Mouse (Mus musculus) adrenal gland, postnatal 14 days (tissue): ENCODE measurements around the gene Trim11. TPM values are rescaled to one million over a fixed set of nuclear protein-coding genes. Genes with fewer than 3 reads are reported as not detected.

Source experiments
- DNase-seq: peaks from one replicate; pipeline ENCODE4 v3.0.0; 2021; ENCODE audit warnings: mixed read lengths
- total RNA-seq: library from RNA; stranded (reverse); gene quantifications from 2 replicates; pipeline ENCODE4 v1.2.3, GENCODE M21; 2021

The Trim11 gene
- total RNA-seq, 1 experiment from 2014 or later, result 25.5 TPM

DNA sequence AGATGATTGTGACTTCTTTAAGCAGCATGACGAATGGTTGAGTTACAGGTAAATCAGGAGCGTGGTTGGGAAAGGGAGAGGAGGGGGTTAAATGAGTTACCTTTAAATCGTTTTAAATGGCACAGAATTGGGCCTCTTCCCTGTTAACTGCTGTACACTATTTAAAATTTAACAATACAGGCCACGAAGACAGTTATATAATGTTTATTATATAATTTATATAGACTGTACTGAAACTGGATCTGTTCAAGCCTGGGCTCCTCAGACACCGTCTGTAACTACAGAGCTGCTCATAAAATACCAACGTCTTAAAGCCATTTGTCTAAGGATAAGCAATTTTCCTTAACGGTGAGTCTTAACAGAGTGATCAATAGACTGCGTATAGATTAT, 22.0 kb upstream of the Trim11 start:
- DNase-seq, result no peak

- no peak for DNase-seq
Measured at GRCm38 (mm10) chr11:58957226-58957914, 20.5 kb upstream of the Trim11 start.

- DNase-seq, result no peak
Measured at GRCm38 (mm10) chr11:58958536-58958935, 19.4 kb upstream of the Trim11 start.

DNA sequence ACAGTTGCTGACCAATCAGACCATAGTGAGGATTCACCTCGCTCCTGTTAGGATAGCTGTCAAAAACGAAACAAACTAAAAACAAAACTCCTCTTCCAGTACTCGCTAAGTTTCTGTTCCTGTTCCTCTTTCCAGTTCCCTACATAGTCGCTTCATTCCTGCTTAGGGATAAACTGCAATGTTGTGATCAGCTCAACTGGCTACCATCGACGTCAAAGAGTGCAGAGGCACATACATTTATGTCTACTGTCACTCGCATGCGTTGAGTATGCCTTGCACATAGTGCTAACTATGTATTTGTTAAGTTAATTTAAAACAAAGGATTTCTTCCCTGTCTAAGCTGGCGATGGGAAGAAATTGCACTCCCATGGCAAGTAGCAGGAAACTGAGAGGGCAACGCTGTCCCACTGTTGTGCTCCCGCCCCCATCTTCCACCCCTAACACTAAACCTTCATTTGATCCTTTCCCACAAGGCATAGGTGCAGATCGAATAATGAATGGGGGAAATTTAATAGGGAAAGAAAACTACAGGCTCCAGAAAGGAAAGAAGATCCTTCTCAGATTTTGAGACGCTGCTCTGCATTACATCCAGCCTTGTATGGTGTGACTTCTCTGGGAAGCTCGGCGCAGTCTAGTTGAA, 18.6 kb upstream of the Trim11 start:
- no peak for DNase-seq

DNA sequence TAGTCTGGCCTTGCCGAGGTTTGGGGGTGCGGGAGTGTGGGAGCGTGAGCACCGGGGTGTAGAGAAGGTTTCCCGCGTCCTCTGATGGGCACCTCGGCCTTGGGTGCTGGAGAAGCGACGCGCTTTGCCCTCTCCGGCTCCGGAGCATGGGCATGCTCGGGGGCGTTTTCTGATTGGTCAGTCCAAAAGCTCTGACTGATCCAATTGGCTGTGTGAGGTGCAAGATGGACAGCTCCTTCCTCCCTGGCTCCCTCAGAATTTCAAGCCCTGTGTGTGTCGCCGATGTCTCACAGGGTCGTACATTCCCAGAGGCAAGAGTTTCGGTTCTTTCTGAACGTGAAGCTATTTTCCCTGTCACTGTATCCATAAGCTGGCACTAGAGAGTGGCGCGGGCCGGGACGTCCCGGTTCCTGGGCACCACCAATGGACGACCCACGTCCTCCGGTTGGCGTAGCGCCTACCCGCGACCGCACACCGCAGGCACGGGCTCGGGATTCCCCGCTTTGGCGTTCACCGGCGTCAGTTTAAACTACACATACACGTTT, 17.9 kb upstream of the Trim11 start:
- peak; percentile 90 for DNase-seq

DNA sequence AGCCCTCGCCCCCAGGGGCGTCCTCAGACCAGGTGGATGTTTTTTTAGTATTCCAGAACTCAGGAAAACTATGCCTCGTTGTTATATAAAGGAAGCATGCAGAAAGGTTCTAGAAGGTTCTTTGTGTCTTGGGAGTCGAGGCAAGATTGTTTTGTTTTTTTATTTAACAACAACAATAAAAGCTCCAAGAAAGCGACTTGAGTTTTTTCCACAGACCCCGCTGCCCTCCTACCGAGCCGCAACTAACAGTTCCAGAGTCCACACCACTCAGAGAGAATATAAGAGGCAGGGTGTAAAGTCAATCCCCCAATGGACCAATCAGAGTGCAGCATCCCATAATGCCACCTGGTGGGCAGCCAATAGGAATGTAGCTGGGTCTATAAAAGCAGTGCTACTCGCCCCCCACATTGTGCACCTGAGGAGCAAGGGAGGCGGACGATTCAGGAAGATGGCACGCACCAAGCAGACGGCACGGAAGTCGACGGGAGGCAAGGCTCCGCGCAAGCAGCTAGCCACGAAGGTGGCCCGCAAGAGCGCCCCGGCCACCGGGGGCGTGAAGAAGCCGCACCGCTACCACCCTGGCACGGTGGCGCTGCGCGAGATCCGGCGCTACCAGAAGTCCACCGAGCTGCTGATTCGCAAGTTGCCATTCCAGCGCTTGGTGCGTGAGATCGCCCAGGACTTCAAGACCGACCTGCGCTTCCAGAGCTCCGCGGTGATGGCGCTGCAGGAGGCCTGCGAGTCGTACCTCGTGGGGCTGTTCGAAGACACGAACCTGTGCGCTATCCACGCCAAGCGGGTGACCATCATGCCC, 16.3 kb upstream of the Trim11 start:
- DNase-seq, result no peak

GRCm38 (mm10) chr11:58963543-58963942, 14.3 kb upstream of the Trim11 start:
- DNase-seq, result peak; percentile 79

- no peak for DNase-seq
Measured at GRCm38 (mm10) chr11:58964216-58964615, 13.7 kb upstream of the Trim11 start.

- DNase-seq, result no peak
Measured at GRCm38 (mm10) chr11:58965001-58965760, 12.7 kb upstream of the Trim11 start.

GRCm38 (mm10) chr11:58967346-58967745, 10.5 kb upstream of the Trim11 start:
- peak; percentile 54 for DNase-seq

DNA sequence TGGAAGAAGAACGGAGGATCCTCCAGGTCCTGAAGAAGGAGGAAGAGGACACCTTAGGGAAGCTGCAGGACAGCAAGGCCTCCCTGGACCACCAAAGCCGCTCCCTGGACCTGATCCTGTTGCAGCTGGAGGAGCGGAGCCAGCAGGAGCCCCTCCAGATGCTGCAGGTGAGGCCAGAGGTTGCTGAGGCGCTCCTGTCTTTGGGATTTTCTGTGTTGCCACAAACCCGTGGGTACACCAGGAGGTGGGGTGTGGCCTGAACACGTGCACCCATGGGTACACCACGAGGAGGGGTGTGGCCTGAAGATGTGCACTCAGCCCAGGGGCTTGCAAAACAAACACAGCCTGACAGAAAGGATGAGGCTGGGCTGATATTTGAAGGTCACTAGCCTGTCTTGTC, 9.3 kb upstream of the Trim11 start:
- DNase-seq, result peak; percentile 12

DNA sequence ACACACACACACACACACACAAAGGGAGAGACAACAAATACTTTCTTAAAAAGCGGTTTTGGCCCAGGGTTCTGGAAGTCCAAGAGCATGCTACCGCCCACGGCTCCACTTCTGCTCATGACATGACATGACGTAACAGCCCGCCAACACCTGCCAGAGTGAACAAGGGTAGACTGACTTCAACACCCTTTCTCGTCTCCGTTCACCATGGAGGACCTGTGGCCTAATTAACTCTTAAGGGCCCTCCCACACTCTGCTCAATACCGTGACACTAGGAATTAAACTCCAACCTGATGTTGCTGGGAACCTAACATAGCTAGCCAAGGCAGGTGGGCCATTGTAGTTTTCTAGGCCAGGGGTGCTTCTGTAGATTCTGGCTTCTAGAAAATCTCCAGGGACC, 8.9 kb upstream of the Trim11 start:
- peak; percentile 2 for DNase-seq

DNA sequence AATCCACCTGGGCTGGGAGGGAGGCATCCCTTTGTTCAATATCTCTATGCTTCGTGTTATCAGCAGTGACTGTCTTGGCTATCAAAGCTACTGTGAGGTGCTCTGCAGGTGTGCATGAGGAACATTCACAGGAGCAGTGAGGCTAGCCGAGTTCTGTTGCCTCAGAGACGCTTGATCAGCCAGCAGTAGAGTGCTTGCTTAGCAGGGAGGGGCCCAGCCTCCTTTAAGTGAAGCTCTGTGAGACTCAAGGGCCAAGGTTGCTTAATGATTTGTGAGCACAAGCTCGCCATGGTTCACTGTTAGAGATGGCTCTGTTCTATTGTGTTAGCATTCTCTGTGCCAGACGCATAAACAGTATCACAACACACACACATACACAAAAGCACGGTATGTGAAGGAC, 8.2 kb upstream of the Trim11 start:
- peak; percentile 31 for DNase-seq

GRCm38 (mm10) chr11:58970831-58971530, 6.9 kb upstream of the Trim11 start:
- DNase-seq, result peak; percentile 6

DNA sequence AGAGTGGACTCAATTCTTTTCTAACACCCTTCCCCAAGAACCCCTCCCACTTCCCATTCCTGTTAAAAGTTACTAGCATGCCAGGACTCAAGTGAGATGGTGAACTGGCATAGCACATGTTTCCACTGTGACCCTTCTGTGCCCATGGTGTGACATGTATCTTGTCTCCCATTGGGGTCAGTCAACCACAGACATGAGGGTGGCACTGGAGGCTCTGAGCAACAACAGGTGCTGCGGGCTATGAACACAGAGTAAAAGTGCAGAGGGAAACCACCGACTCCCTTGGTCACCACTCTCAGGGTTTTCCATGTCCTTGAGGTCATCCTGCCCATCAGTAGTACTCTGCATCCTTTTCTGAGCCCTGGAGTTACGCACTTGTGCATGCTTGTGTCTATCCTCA, 6.1 kb upstream of the Trim11 start:
- DNase-seq, result peak; percentile 2

DNA sequence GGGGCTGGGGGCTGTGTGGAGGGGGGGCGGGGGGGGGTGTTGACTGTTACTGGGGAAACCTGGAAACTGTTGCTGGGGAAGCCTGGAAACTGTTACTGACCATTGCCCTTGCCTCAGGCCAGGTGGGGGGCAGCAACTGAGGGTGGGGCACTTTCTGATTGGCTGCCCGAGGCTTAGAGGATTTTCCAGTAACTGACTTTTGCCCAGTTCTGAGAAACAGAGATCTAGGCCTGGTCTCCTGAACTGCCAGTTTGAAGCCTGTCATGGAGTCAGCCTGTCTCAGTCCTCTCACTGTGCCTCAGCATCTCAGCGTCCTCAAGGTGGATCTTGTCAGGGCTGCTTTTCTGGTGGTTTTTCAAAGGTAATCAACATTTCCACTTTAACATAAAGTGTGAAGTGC, 3.5 kb upstream of the Trim11 start:
- DNase-seq, result peak; percentile 2

GRCm38 (mm10) chr11:58977150-58977549, 743 bp upstream of the Trim11 start:
- DNase-seq, result peak; percentile 70

DNA sequence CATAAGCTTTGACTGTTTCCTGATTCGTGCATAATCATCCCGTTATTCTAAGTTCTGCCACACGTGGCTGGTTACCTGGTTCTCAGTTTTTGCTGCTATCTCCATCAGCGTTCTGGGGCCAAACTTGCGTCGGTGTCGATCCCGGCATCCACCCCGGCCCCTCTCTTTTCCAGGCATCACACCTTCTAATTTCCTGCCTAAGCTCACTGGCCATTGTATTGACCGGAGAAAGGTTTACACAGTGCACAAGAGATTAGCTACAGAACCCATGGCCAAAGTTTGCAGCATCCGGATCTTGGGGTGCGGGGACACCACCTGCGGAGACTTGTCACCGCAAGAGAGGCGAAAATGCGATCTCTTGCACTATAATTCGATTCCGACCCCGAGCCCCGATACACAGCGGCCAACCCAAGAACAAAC, 276 bp upstream of the Trim11 start:
- DNase-seq, result no peak

GRCm38 (mm10) chr11:58978706-58979030, 775 bp downstream of the Trim11 start:
- no peak for DNase-seq

DNA sequence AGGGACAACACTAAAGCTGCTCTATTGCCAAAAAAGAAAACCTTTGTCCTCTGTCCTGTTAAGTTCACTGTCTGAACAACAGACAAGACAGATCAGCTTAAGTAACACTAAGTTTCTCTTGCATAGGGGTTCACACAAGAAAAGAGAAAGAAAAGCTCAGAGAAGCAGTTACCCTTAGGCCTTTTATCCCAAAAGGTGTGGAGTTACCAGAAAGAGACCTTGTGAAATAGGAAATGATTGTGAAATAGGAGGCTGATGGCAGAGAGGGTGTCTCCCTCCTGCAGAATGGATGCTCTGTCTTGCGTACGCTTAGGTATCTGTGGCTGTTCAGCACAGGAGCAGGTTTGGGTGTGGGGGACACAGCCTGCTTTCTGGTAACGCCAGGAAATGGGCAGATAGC, 1.3 kb downstream of the Trim11 start:
- DNase-seq, result no peak

DNA sequence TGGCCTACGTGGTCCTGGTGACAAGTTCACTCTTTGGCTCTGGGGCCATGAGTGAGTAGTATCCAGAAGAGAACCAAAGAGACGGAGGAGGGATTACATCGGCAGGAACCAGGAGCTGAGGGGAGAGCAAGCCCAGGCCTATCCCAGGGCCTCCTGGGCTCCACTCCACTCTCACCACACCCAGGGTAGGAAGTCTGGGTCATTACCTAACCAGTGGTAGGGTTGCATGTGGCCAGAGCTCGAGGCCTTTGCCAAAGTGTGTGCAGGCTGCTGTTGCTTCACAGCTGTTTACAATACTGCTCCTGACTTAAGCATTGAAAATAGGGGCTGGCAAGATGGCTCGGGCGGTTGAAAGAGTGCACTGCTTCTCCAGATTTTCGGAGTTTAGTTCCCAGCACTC, 1.8 kb downstream of the Trim11 start:
- DNase-seq, result peak; percentile 56
